Mouse (Mus musculus) ES-CJ7 (cell line): ENCODE results near the gene Rph3al.

ENCODE experiments used
- DNase-seq: peaks from one replicate; pipeline ENCODE4 v3.0.0; 2011; ENCODE audit warnings: low read depth, low spot score

The Rph3al gene

GRCm38 (mm10) chr11:75906556-75906955 lies 31.7 kb downstream of the Rph3al start:
- DNase-seq, result no peak

DNA sequence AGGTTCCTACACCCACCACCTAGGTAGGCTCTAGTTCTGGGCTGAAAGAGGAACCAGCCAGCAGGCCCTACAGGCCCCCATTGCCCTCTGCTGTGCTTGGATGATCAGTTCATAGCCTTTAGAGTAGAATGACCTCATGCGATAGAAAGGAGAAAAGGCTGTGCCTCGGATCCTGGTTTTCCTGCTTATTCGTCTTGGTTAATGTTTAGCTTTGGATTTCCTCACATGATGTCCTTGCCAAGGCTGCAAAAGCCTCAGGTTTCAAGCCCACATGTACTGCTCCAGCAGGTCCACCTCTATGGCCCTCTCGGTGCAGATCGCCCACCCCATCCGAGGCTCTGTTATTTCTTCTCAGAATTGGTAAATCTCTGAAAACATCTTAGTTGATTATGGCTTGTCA lies 33.2 kb downstream of the Rph3al start:
- no peak for DNase-seq

- DNase-seq, result no peak
These were observed 33.7 kb downstream of the Rph3al start for GRCm38 (mm10) chr11:75904501-75904900.

- peak; percentile 79 for DNase-seq
These were observed 34.7 kb downstream of the Rph3al start for GRCm38 (mm10) chr11:75903486-75903885.

DNA sequence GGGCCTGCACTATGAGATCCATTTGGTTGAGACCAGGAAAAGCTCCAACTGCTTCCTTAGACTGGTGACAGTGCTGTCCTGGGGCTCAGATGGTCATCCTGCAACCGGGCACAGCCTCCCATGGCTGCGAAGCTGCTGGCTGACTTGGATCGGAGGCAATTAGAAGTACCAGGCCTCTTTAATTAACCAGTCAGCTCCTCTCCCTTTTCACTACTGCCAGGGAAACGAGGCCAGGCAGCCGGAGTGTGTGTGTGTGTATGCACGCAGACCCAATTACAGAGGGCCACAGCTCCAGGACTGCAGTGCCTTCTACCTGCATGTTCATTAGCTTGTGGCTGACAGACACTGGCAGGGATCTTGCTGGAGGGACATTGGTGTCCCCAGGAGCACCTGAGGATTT lies 36.9 kb downstream of the Rph3al start:
- no peak for DNase-seq

- no peak for DNase-seq
These were observed 38.6 kb downstream of the Rph3al start for GRCm38 (mm10) chr11:75899676-75900075.

DNA sequence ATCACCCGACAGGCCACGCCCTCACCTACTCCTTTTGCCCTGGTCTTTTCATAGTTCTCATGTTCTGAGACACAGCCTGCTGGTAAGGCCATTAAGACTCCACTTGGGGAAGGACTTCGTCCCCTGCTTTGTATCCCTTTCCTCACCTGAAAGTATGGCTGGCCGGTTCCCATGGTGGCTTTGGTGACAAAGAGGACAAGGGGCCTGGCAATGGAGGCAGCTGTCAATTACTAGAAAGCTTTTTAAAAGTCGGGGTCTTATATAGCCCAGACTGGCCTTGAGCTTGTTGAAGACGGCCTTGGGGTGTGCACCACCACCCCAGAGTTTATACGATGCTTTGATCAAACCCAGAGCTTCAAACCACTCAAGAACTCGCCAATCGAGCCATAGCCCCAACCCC lies 39.7 kb downstream of the Rph3al start:
- no peak for DNase-seq

DNA sequence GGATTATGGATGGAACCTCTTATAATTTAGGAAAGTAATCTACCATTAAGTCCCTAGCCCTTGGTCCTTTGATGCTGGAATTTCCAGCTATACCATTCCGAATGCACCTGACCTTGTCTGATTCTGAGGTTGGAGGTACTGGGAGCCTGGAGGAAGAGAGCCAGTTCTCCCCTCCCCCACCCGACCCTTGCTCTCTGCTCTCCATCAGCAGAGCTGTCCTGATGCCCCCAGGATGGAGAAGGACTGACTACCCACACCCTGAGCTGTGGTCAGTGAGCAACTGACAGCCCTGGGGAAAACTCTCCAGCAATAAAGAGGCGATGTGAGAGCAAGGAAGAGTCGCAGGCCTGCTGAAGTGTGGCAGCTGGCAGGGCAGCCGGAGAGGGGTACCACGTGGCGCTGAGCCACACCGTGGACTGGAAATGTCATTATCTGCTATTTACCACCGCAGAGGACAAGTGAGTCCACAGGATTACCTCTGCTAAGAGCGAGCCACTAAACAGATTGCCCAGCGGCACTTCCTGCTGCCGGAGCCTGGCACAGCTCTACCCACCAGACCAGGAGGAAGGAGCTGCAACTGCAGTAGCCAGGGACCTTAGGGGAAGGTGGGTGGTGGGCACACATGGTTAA lies 43.3 kb downstream of the Rph3al start:
- no peak for DNase-seq

GRCm38 (mm10) chr11:75893956-75894355 lies 44.3 kb downstream of the Rph3al start:
- no peak for DNase-seq

GRCm38 (mm10) chr11:75887349-75887748 lies 50.9 kb downstream of the Rph3al start:
- DNase-seq, result no peak

- DNase-seq, result no peak
These were observed 57.0 kb downstream of the Rph3al start for GRCm38 (mm10) chr11:75881234-75881633.

- no peak for DNase-seq
These were observed 58.2 kb downstream of the Rph3al start for GRCm38 (mm10) chr11:75880064-75880463.

DNA sequence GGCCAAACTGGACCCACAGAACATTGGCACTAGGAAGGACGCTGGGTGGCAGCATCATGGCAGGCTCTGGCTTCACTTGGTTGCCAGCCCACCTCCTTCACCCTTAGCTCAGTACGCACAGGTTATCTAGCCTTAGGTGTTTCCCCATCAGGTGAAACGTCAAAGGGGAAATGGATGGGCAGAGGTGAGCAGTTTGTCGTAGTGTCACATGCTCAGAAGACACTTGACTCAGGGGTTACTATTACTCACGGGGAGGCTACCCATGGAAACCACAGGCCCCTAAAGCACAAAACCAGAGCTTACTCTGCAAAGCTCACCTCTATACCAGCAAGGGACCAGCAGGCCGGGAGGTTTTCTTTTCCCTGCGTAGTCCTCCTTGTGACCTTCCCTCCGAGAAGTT lies 59.8 kb downstream of the Rph3al start:
- no peak for DNase-seq

DNA sequence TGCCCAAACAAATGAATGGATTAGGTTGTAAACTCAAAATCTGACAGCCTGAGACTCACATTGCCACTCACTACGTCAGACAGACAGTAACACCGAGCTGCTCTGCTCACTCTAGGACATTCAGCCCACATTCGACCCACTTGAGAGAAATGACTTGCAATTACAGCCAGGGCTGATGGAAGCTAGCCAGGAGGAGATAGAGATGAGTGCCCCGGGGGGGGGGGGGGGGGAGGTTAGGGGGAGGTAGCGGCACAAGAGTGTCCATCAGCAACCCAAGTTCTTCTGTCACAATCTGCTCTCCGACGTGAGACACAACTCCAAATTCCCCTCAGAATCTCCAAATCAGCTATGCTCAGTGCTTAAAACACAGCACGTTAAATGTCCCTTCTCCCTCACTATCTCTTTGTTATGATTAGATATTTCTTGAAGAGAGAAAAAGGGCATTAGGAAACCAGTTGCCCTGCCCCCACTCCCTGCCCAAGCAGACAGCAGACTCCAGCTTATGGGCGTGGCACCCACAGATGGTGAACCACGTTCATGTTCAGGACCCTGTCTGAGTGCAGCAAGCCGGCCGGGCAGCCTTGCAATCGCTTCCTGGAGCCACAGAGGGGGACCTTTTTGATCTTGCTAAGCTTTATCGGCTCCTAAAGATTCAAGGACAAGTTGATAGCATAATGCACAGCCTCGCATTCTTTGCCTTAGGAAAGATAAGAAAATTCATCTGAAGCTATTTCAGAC lies 62.0 kb downstream of the Rph3al start:
- DNase-seq, result peak; percentile 38

DNA sequence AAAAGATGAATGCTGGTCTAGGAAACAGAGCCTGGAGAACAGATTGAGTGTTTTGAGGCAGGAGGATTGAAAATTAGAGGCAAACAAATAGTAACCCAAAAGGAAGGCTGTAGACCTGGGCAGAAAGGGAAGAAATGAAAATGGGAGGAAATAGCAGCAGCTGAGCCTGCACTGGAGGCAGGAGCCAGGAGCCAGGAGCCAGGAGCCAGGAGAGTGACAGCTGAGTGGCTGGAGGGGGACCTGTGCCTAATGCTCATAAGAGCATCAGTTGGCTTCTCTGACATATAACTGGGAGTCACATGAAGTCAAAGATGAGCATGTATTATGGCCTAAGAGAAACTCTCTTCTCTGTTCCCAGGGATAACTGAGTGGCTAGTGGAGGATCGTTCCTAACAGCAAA lies 66.5 kb downstream of the Rph3al start:
- DNase-seq, result no peak

DNA sequence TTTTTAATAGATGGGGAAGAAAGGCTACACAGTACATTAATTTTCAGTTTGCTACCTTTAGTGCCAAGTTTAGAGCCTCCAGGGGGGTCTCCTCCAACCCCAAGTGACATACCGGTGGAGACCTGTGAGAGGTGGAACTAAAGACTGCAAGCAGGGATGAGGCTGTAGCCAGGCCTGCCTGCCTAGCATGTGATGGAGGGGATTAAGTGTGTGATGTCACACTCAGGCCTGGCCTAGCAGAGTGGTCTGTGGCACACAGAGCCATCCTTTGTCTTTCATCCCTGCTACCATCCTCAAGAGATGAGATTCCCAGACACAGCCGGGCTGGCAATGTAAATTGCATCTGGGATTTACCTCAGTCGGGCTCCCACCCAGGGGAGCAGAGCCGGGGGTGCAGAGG lies 67.3 kb downstream of the Rph3al start:
- DNase-seq, result no peak

GRCm38 (mm10) chr11:75870386-75870785 lies 67.8 kb downstream of the Rph3al start:
- DNase-seq, result no peak

GRCm38 (mm10) chr11:75869898-75870297 lies 68.3 kb downstream of the Rph3al start:
- no peak for DNase-seq

GRCm38 (mm10) chr11:75866861-75867260 lies 71.4 kb downstream of the Rph3al start:
- no peak for DNase-seq

DNA sequence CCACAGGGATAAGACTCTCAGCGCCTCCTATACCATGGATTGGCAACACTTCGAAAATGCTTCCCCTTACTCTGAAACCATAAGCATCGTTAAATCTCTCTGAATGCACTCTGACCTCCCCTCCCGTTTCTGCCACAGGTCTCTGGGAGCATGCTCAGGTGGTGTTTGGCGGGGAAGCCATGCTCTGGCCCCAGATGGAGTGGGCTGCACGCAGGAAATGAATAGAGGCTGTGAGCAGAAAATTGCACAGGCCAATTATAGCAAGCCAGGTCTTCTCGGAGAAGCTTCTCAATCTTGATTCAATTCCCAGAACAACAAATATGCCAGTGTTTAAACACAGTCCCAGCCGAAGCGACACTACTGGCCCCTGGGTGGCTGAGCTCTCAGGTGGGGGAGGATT lies 72.4 kb downstream of the Rph3al start:
- DNase-seq, result no peak

- DNase-seq, result no peak
These were observed 73.0 kb downstream of the Rph3al start for GRCm38 (mm10) chr11:75865253-75865619.

DNA sequence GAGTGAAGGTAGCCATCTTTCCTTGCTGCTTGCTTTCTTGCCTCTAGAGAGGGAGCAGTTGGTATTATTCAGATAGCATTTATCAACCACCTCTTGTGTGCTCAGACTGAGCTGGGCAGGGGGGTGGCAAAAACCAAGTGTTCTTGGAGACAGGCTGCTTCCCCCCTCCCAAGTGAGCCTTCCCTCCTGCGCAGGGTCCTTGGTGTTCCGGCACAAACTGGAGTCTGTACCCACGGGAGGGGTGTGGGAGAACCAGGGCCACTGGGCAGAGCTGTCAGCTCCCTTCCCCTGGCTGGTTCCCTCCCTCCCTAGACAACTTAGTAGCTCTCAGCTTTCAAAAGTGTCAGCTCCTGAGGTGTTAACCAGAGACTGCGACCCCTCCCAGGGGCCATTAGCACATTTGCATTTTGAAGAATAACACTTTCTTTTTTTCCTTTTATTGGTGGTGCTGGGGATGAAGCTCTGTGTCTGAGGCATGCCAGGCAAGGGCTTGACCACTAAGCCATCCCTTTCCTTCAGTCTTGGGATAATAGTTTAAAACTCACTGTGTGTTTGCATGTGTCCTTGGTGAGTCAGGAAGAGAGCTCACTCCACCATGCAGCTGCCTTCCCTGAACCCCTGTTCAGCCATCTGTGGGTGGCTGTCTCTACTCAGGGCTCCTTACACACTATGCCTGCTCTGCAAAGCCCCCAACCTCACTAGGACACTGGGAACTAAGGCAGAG lies 73.5 kb downstream of the Rph3al start:
- DNase-seq, result no peak

GRCm38 (mm10) chr11:75862466-75862865 lies 75.8 kb downstream of the Rph3al start:
- no peak for DNase-seq
